Mouse (Mus musculus) kidney, adult 2 months (tissue): Measurements from ENCODE around the gene Cmc1. TPM values are rescaled to one million over a fixed set of nuclear protein-coding genes. Genes with fewer than 3 reads are reported as not detected.

Source experiments
- DNase-seq: peaks from one replicate; pipeline ENCODE4 v3.0.0; 2021
- H3K27ac ChIP-seq: fragments of 200-500 bp; 2 replicates; pipeline ENCODE4 v1.5.1; 2012; ENCODE audit warnings: low read depth, low read length, control low read depth, inconsistent platforms; ENCODE audit not compliant: insufficient read depth
- H3K27me3 ChIP-seq: fragments of 200-500 bp; replicated peaks from 2 replicates; pipeline ENCODE4 v1.6.1; 2012; ENCODE audit warnings: mild to moderate bottlenecking, moderate library complexity, low read length, inconsistent platforms; ENCODE audit not compliant: control insufficient read depth, insufficient read depth
- H3K36me3 ChIP-seq: fragments of 200-500 bp; 2 replicates; pipeline ENCODE4 v1.6.1; 2012; ENCODE audit warnings: mild to moderate bottlenecking, moderate library complexity, low read length, inconsistent platforms; ENCODE audit not compliant: control insufficient read depth, insufficient read depth
- H3K4me1 ChIP-seq: fragments of 200-500 bp; 2 replicates; pipeline ENCODE4 v1.6.1; 2011; ENCODE audit warnings: low read length; ENCODE audit not compliant: control insufficient read depth, insufficient read depth
- H3K4me3 ChIP-seq: fragments of 200-500 bp; 2 replicates; pipeline ENCODE4 v1.5.1; 2011; ENCODE audit warnings: mild to moderate bottlenecking, low read depth, low read length, control low read depth; ENCODE audit not compliant: insufficient read depth
- CTCF ChIP-seq: fragments of 200-500 bp; conservative IDR thresholded peaks from 2 replicates; pipeline ENCODE4 v1.5.1; 2011; ENCODE audit warnings: low read depth, mild to moderate bottlenecking, control low read depth, low read length, moderate library complexity, mixed read lengths; ENCODE audit not compliant: insufficient read depth, insufficient read length
- POLR2A ChIP-seq: fragments of 200-500 bp; IDR thresholded peaks from one replicate; pipeline ENCODE4 v1.6.1; 2011; ENCODE audit warnings: low read depth, low read length, control low read depth
- WGBS: fragments of 180-500 bp; shearing (Covaris S2); methylation state at CpG from one replicate; pipeline ENCODE4 v1.1.7; 2018; 5-methylcytosine and 5-hydroxymethylcytosine counted together
- polyA plus RNA-seq: library from polyadenylated mRNA; depleted of rRNA; stranded (reverse); fragments of >200 nt; gene quantifications from 2 replicates; pipeline ENCODE4 v1.2.3, GENCODE M21; 2012

Gene Cmc1
- polyA plus RNA-seq, 1 experiment, result 7.1 TPM

GRCm38 (mm10) chr9:118042738-118043137 lies 107.2 kb downstream of the Cmc1 start:
- Histone ChIP-seq H3K4me3 (no peak overlapping the region), H3K36me3 (no peaks in the 10 kb centered on the region), H3K27ac (no peak overlapping the region), H3K27me3 (no peaks in the 10 kb centered on the region), H3K4me1 (peaks cover 3% of the 10 kb centered on the region; the same call in 1 of the 2 replicates)
- no peak for TF ChIP-seq POLR2A
- TF ChIP-seq CTCF, result no peak
- WGBS, result 71% methylated on average over 4 of the region's 4 CpGs
- DNase-seq, result no peak

- TF ChIP-seq CTCF, result no peak
- TF ChIP-seq POLR2A, result no peak
- 22% methylated on average over 5 of the region's 5 CpGs for WGBS
Measured at GRCm38 (mm10) chr9:118041646-118042045, 108.3 kb downstream of the Cmc1 start.

GRCm38 (mm10) chr9:118041022-118041400 lies 109.0 kb downstream of the Cmc1 start:
- TF ChIP-seq POLR2A (no peak), CTCF (no peak)
- H3K27ac ChIP-seq, result peak overlapping the region; percentile 86
- WGBS, result under 1% methylated on average over 21 of the region's 21 CpGs
- H3K4me3 ChIP-seq, result peak overlapping the region; percentile 70
- H3K27me3 ChIP-seq, result no peaks in the 10 kb centered on the region
- DNase-seq, result no peak
- peaks cover 3% of the 10 kb centered on the region; the same call in 1 of the 2 replicates for H3K4me1 ChIP-seq
- H3K36me3 ChIP-seq, result no peaks in the 10 kb centered on the region

More at GRCm38 (mm10) chr9:118041646-118042045, 108.3 kb downstream of the Cmc1 start:
- H3K27me3 ChIP-seq, result no peaks in the 10 kb centered on the region
- H3K4me1 ChIP-seq, result peaks cover 3% of the 10 kb centered on the region; the same call in 1 of the 2 replicates
- no peaks in the 10 kb centered on the region for H3K36me3 ChIP-seq
- no peak overlapping the region for H3K27ac ChIP-seq
- peak overlapping the region; percentile 32; the same call in 1 of the 2 replicates for H3K4me3 ChIP-seq
- no peak for DNase-seq

- Histone ChIP-seq H3K27me3 (no peaks in the 10 kb centered on the region), H3K4me3 (peak within 1 kb of the TSS; percentile 70), H3K27ac (peak within 1 kb of the TSS; percentile 86), H3K36me3 (no peaks in the 10 kb centered on the region), H3K4me1 (peaks cover 3% of the 10 kb centered on the region; the same call in 1 of the 2 replicates)
- peak; percentile 15 for TF ChIP-seq POLR2A
- peak; percentile 80 for TF ChIP-seq CTCF
- WGBS, result under 1% methylated on average over 87 of the region's 87 CpGs
- DNase-seq, result peak; percentile 99
Measured at GRCm38 (mm10) chr9:118040218-118041021, 109.6 kb downstream of the Cmc1 start, which contains the start of gene Azi2. Gene Azi2, plus strand, starts transcription at chr9:118040499.

- 90% methylated on average over 3 of the region's 3 CpGs for WGBS
- Histone ChIP-seq H3K4me3 (no peak overlapping the region), H3K27ac (no peak overlapping the region), H3K36me3 (no peaks in the 10 kb centered on the region), H3K27me3 (no peaks in the 10 kb centered on the region), H3K4me1 (no peaks in the 10 kb centered on the region)
- TF ChIP-seq CTCF (no peak), POLR2A (no peak)
- no peak for DNase-seq
Measured at GRCm38 (mm10) chr9:118034990-118035389, 115.0 kb downstream of the Cmc1 start.

- Histone ChIP-seq H3K27ac (no peak overlapping the region), H3K27me3 (no peaks in the 10 kb centered on the region), H3K4me1 (no peaks in the 10 kb centered on the region), H3K36me3 (no peaks in the 10 kb centered on the region), H3K4me3 (no peak overlapping the region)
- WGBS, result 20% methylated on average over 2 of the region's 2 CpGs
- no peak for DNase-seq
- TF ChIP-seq CTCF, result no peak
Measured at GRCm38 (mm10) chr9:118031694-118032093, 118.3 kb downstream of the Cmc1 start.

GRCm38 (mm10) chr9:118030252-118030651 lies 119.7 kb downstream of the Cmc1 start:
- no peak overlapping the region for H3K27ac ChIP-seq
- no peak overlapping the region for H3K4me3 ChIP-seq
- H3K36me3 ChIP-seq, result no peaks in the 10 kb centered on the region
- DNase-seq, result no peak
- TF ChIP-seq POLR2A (no peak), CTCF (no peak)
- no peaks in the 10 kb centered on the region for H3K27me3 ChIP-seq
- no peaks in the 10 kb centered on the region for H3K4me1 ChIP-seq
- WGBS, result 72% methylated on average over 1 of the region's 1 CpGs
